Mouse (Mus musculus) liver, embryonic 15.5 days (tissue): ENCODE measurements around the gene Ankzf1. TPM values are rescaled to one million over a fixed set of nuclear protein-coding genes. Genes with fewer than 3 reads are reported as not detected.
A peak's percentile ranks its signal among the peaks of the same experiment; 100 is the strongest.

Source experiments
- ATAC-seq: fragments of 200-750 bp; cut with Nextera tagmentation; 2 replicates; pipeline ENCODE4 v1.8.0; 2017; ENCODE audit warnings: moderate number of reproducible peaks, mild to moderate bottlenecking, moderate library complexity; ENCODE audit not compliant: insufficient read depth
- H3K27ac ChIP-seq: fragments of 300-500 bp; sonication (generic); replicated peaks from 2 replicates; pipeline ENCODE4 v1.5.1; 2015; ENCODE audit warnings: mild to moderate bottlenecking, inconsistent platforms
- H3K27me3 ChIP-seq: fragments of 300-500 bp; sonication (generic); 2 replicates; pipeline ENCODE4 v1.6.1; 2015; ENCODE audit warnings: mild to moderate bottlenecking, inconsistent platforms
- H3K36me3 ChIP-seq: fragments of 300-500 bp; sonication (generic); replicated peaks from 2 replicates; pipeline ENCODE4 v1.6.1; 2015; ENCODE audit warnings: moderate library complexity, mild to moderate bottlenecking, inconsistent platforms
- H3K4me1 ChIP-seq: fragments of 300-500 bp; sonication (generic); replicated peaks from 2 replicates; pipeline ENCODE4 v1.6.1; 2015; ENCODE audit warnings: inconsistent platforms
- H3K4me2 ChIP-seq: fragments of 300-500 bp; sonication (generic); 2 replicates; pipeline ENCODE4 v1.6.1; 2015; ENCODE audit warnings: moderate library complexity, mild to moderate bottlenecking, inconsistent platforms
- H3K4me3 ChIP-seq: fragments of 300-500 bp; sonication (generic); replicated peaks from 2 replicates; pipeline ENCODE4 v1.5.1; 2015; ENCODE audit warnings: mild to moderate bottlenecking, inconsistent platforms
- H3K9ac ChIP-seq: fragments of 300-500 bp; sonication (generic); 2 replicates; pipeline ENCODE4 v1.6.1; 2015; ENCODE audit warnings: moderate library complexity, mild to moderate bottlenecking, inconsistent platforms
- H3K9me3 ChIP-seq: fragments of 300-500 bp; sonication (generic); replicated peaks from 2 replicates; pipeline ENCODE4 v1.6.1; 2016; ENCODE audit warnings: inconsistent platforms
- WGBS: fragments of 180-500 bp; shearing (Covaris S2); methylation state at CpG from one replicate; pipeline ENCODE4 v1.1.7; 2015; ENCODE audit warnings: mixed read lengths; ENCODE audit not compliant: insufficient replicate concordance; 5-methylcytosine and 5-hydroxymethylcytosine counted together
- polyA plus RNA-seq: library from polyadenylated mRNA; unstranded; fragments of >200 nt; fragmentation: Nextera tagmentation; extraction: Ambion mirVana; gene quantifications from 2 replicates; pipeline ENCODE4 v1.2.1, GENCODE M21; 2015

Ankzf1 gene
- 9.7 and 10.0 TPM in 2 replicates for polyA plus RNA-seq

DNA sequence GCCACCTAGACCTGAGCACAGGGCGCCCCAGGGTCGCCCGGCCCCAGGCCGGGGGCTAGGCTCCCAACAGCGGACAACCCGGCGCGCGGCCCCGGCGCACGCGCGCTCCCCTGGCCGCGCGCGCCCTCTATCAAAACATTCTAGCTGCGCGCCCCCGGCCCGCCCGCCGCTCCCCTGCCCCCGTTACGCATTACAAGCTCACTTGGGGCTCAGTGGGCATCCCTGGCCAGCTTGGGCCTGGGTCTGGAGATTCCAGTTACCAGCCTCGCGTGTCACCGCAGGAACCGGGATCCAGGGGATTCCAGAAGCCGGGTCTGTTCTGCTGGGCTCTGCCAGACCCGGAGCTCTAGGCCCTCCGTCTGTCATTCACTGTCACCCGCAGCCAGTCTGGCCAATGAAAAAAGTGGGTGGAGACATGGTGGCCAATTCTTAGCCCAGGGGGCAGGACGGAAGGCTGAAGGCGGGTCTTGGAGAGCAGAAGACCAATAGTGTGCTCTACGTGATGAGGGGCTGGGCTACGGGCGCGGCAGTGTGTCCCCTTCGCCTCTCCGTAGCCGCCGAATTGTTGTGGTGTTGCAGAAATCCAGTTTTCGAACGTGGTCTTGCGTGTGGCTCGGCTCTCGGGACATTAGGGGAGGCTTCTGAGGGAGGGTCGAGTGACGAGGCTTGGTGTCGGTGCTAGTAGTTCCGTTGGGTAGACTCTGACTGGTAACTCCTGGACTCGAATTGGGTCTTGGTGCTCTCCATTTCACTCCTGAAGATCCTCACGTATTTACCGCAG lies at the start of gene Ankzf1, which contains the start of gene Atg9a:
Gene Ankzf1, plus strand, starts transcription at position 530 of the 781 bp plus-strand sequence.
Gene Atg9a, minus strand, starts transcription at position 575 of the 781 bp plus-strand sequence.
- Histone ChIP-seq H3K9me3 (no peaks in the 10 kb centered on the region), H3K36me3 (peaks cover 47% of the 10 kb centered on the region), H3K9ac (peak within 1 kb of the TSS; percentile 97), H3K4me3 (peak within 1 kb of the TSS; percentile 89), H3K4me1 (peaks cover 52% of the 10 kb centered on the region), H3K27me3 (no peaks in the 10 kb centered on the region), H3K27ac (peak within 1 kb of the TSS; percentile 95), H3K4me2 (peak within 1 kb of the TSS; percentile 88)
- peak; percentile 98 for ATAC-seq
- WGBS, result under 1% methylated on average over 55 of the region's 56 CpGs

GRCm38 (mm10) chr1:75142301-75143261 lies 49.4 kb upstream of the Ankzf1 start, which contains the start of the genes Cnppd1 and Retreg2:
Gene Cnppd1, minus strand, starts transcription at chr1:75142711.
Gene Retreg2, plus strand, starts transcription at chr1:75142778.
- H3K4me1 ChIP-seq, result peaks cover 82% of the 10 kb centered on the region
- peaks cover 65% of the 10 kb centered on the region for H3K36me3 ChIP-seq
- peak within 1 kb of the TSS; percentile 99 for H3K9ac ChIP-seq
- no peaks in the 10 kb centered on the region for H3K27me3 ChIP-seq
- WGBS, result under 1% methylated on average over 91 of the region's 91 CpGs
- peak within 1 kb of the TSS; percentile 83 for H3K4me2 ChIP-seq
- H3K9me3 ChIP-seq, result no peaks in the 10 kb centered on the region
- H3K4me3 ChIP-seq, result peak within 1 kb of the TSS; percentile 96
- ATAC-seq, result peak; percentile 76
- peak within 1 kb of the TSS; percentile 99 for H3K27ac ChIP-seq

DNA sequence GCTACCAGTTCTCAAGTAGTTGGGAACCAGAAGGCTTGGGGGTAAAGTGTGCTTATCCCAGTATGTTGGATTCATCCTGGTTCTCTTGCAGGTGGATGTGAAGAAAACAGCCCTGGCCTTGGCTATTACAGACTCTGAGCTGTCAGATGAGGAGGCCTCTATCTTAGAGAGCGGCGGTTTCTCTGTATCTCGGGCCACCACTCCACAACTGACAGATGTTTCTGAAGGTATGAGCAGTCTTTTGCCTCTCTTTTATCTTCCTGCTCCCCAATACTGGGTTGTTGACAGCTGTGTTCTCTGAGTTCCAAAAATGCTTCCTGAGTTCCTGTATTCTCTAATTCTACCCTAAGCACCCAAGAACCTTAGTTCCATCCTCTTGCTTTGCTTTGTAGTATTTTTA lies 46.4 kb upstream of the Ankzf1 start:
- Histone ChIP-seq H3K27ac (peak overlapping the region; percentile 99), H3K9ac (peak overlapping the region; percentile 42), H3K4me1 (peaks cover 63% of the 10 kb centered on the region), H3K9me3 (no peaks in the 10 kb centered on the region), H3K4me3 (peak overlapping the region; percentile 96), H3K4me2 (peak overlapping the region; percentile 83), H3K36me3 (peaks cover 64% of the 10 kb centered on the region), H3K27me3 (no peaks in the 10 kb centered on the region)
- WGBS, result 20% methylated on average over 3 of the region's 3 CpGs
- no peak for ATAC-seq

GRCm38 (mm10) chr1:75147411-75148135 lies 44.4 kb upstream of the Ankzf1 start:
- peaks cover 64% of the 10 kb centered on the region for H3K36me3 ChIP-seq
- ATAC-seq, result no peak
- no peak overlapping the region for H3K9ac ChIP-seq
- no peaks in the 10 kb centered on the region for H3K9me3 ChIP-seq
- H3K4me2 ChIP-seq, result no peak overlapping the region
- no peak overlapping the region for H3K27ac ChIP-seq
- no peaks in the 10 kb centered on the region for H3K27me3 ChIP-seq
- H3K4me3 ChIP-seq, result no peak overlapping the region
- 74% methylated on average over 7 of the region's 7 CpGs for WGBS
- H3K4me1 ChIP-seq, result peaks cover 56% of the 10 kb centered on the region

GRCm38 (mm10) chr1:75148727-75149126 lies 43.2 kb upstream of the Ankzf1 start:
- H3K4me1 ChIP-seq, result peaks cover 49% of the 10 kb centered on the region
- no peak for ATAC-seq
- H3K27ac ChIP-seq, result 0 out of 2 replicates have a peak overlapping the region, but pooled peaks have one; percentile 19
- H3K9ac ChIP-seq, result no peak overlapping the region
- no peaks in the 10 kb centered on the region for H3K9me3 ChIP-seq
- H3K36me3 ChIP-seq, result peaks cover 64% of the 10 kb centered on the region
- H3K4me2 ChIP-seq, result no peak overlapping the region
- 86% methylated on average over 4 of the region's 4 CpGs for WGBS
- no peaks in the 10 kb centered on the region for H3K27me3 ChIP-seq
- H3K4me3 ChIP-seq, result no peak overlapping the region

DNA sequence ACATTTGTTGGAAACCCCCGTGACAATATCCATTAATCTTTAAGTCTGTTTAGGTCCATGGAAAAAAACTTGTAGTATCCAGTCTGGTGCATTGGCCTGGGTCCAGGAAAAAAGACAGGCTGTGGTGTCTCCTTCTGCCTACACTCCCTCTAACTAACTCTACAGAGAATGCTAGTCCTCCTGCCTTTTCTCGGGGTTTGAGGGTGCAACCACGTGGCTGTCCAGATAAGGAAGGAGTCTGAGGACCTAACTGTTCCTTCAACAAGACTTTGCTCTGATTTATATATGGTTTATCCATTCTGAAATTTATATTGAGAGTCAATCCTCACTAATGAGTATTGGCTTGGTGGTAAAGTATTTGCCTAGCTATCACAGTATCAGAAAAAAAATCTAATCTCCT lies 36.1 kb upstream of the Ankzf1 start:
- H3K9me3 ChIP-seq, result no peaks in the 10 kb centered on the region
- no peaks in the 10 kb centered on the region for H3K27me3 ChIP-seq
- H3K4me2 ChIP-seq, result no peak overlapping the region
- H3K36me3 ChIP-seq, result no peaks in the 10 kb centered on the region
- no peak overlapping the region for H3K27ac ChIP-seq
- no peak overlapping the region for H3K4me3 ChIP-seq
- no peak overlapping the region for H3K9ac ChIP-seq
- peaks cover 51% of the 10 kb centered on the region for H3K4me1 ChIP-seq
- no peak for ATAC-seq
- 31% methylated on average over 3 of the region's 3 CpGs for WGBS

DNA sequence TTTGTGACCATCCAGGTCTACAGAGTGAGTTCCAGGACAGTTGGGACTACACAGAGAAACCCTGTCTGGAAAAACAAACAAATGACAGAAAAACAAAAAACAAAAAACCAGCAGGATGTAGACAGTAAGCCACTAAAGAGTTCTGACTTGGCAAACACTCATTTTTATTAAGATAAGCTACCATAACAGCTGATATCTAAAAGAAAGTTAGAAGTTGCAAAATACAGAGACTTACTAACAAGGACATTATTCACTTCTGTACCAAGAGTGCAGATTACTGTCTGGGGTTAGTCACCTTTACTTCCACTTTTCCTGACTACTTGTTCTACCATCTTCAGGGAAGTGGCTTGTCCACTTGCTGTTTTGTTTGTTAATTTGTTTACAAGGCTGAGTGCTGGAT lies 33.0 kb upstream of the Ankzf1 start:
- no peak overlapping the region for H3K4me3 ChIP-seq
- H3K27me3 ChIP-seq, result no peaks in the 10 kb centered on the region
- H3K36me3 ChIP-seq, result no peaks in the 10 kb centered on the region
- H3K4me2 ChIP-seq, result no peak overlapping the region
- H3K27ac ChIP-seq, result peak overlapping the region; percentile 93
- H3K9ac ChIP-seq, result 0 out of 2 replicates have a peak overlapping the region, but pooled peaks have one; percentile 33
- ATAC-seq, result no peak
- no peaks in the 10 kb centered on the region for H3K9me3 ChIP-seq
- peaks cover 55% of the 10 kb centered on the region for H3K4me1 ChIP-seq

DNA sequence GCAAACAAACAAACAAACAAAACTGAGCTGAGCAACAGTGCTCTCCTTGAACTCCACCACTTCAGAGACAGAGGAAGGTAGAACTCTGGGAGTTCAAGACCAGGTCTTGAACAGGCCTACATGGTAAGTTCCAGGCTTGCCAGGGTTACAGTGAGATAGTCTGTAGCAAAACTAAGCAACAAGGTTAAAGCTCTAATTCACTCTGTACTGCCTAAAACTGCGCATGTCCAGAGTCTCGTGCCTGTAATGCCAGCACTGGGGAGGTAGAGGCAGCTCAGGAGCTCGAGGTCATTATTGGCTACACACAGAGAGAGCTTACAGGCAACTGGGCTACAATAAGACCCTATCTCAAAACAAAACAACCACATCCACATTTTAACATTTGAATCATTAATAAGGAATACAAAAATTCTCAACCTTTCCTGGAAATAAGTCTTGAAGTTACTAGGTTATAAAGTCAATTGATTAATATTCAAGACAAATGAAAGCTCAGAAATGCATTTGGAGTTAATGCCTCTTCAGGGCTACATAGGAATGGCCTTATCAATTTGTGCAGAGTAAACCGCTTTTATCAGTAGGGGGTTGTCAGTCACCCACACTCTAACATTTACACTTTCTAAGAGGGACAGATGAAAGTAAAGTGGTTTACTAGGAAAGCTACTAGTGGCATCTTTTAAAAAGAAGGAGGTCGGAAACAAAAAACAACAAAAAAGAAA lies 32.3 kb upstream of the Ankzf1 start:
- peak overlapping the region; percentile 46 for H3K4me2 ChIP-seq
- H3K9ac ChIP-seq, result peak overlapping the region; percentile 33; the same call in 1 of the 2 replicates

GRCm38 (mm10) chr1:75160256-75160617 lies 31.7 kb upstream of the Ankzf1 start:
- H3K27ac ChIP-seq, result peak overlapping the region; percentile 93
- 19% methylated on average over 4 of the region's 4 CpGs for WGBS
- no peaks in the 10 kb centered on the region for H3K36me3 ChIP-seq
- peak overlapping the region; percentile 43; the same call in 1 of the 2 replicates for H3K9ac ChIP-seq
- H3K4me2 ChIP-seq, result peak overlapping the region; percentile 46
- peaks cover 47% of the 10 kb centered on the region for H3K4me1 ChIP-seq
- no peak overlapping the region for H3K4me3 ChIP-seq
- no peaks in the 10 kb centered on the region for H3K9me3 ChIP-seq
- H3K27me3 ChIP-seq, result no peaks in the 10 kb centered on the region
- ATAC-seq, result peak; percentile 41; the same call in 1 of the 2 replicates

More for the DNA sequence above, 32.3 kb upstream of the Ankzf1 start:
- Histone ChIP-seq H3K4me1 (peaks cover 52% of the 10 kb centered on the region), H3K27ac (peak overlapping the region; percentile 93), H3K27me3 (no peaks in the 10 kb centered on the region), H3K4me3 (no peak overlapping the region), H3K36me3 (no peaks in the 10 kb centered on the region), H3K9me3 (no peaks in the 10 kb centered on the region)
- WGBS, result 30% methylated on average over 5 of the region's 5 CpGs
- ATAC-seq, result peak; percentile 94

DNA sequence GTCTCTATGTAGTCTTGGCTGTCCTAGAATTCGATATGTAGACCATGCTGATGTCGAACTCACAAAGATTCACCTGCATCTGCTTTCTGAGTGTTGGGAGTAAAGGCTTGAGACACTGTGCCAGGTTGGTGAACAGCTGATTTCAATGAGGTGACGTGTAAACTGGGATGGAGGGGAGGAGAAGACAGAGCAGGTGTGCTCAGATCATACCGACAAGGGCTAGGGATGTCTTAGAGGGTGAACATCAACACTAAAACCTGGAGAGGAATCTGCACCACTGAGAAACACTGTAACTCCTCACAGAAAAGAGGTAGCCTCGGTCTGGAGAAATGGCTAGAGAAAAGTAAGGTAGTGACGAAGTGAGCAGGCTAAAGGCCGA lies 23.9 kb upstream of the Ankzf1 start:
- peak overlapping the region; percentile 89 for H3K4me2 ChIP-seq
- H3K9ac ChIP-seq, result peak overlapping the region; percentile 91
- H3K36me3 ChIP-seq, result peaks cover 41% of the 10 kb centered on the region
- H3K4me1 ChIP-seq, result peaks cover 47% of the 10 kb centered on the region
- H3K9me3 ChIP-seq, result no peaks in the 10 kb centered on the region
- peak; percentile 19 for ATAC-seq
- H3K27me3 ChIP-seq, result no peaks in the 10 kb centered on the region
- H3K27ac ChIP-seq, result peak overlapping the region; percentile 98
- WGBS, result 6% methylated on average over 7 of the region's 7 CpGs
- peak overlapping the region; percentile 91 for H3K4me3 ChIP-seq
